Mouse (Mus musculus) kidney, postnatal 25 days (tissue): ENCODE measurements around the gene Slc35c1.

Source experiments
- DNase-seq, 2 experiments: peaks; one replicate each; pipeline ENCODE4 v3.0.0; 2021; ENCODE audit warnings: mixed read lengths in 2 of 2

Slc35c1 gene

GRCm38 (mm10) chr2:92433578-92434374 is 26.6 kb downstream of the Slc35c1 start, which contains the start of gene Cry2:
Cry2 (minus strand) TSS chr2:92434043.
- peak; percentile 99 for DNase-seq

- peak; percentile 91 to 92 for DNase-seq
Measured at GRCm38 (mm10) chr2:92432299-92433295, 27.7 kb downstream of the Slc35c1 start.

GRCm38 (mm10) chr2:92431611-92432179 is 28.6 kb downstream of the Slc35c1 start:
- no peak for DNase-seq

- DNase-seq = peak; percentile 50 to 79
Measured at GRCm38 (mm10) chr2:92430723-92431541, 29.4 kb downstream of the Slc35c1 start.

GRCm38 (mm10) chr2:92430089-92430488 is 30.2 kb downstream of the Slc35c1 start:
- DNase-seq = no peak

- DNase-seq = peak; percentile 83 to 91
Measured at GRCm38 (mm10) chr2:92427882-92428281, 32.5 kb downstream of the Slc35c1 start.

GRCm38 (mm10) chr2:92426426-92426825 is 33.9 kb downstream of the Slc35c1 start:
- peak; percentile 18 to 73 for DNase-seq

GRCm38 (mm10) chr2:92425366-92425765 is 35.0 kb downstream of the Slc35c1 start:
- DNase-seq = no peak

GRCm38 (mm10) chr2:92424462-92425308 is 35.7 kb downstream of the Slc35c1 start:
- DNase-seq = peak; percentile 19 to 61

GRCm38 (mm10) chr2:92423702-92424461 is 36.5 kb downstream of the Slc35c1 start:
- peak; percentile 97 to 99 for DNase-seq

GRCm38 (mm10) chr2:92423156-92423555 is 37.2 kb downstream of the Slc35c1 start:
- DNase-seq = no peak

- peak; percentile 42 to 62 for DNase-seq
Measured at GRCm38 (mm10) chr2:92422388-92423135, 37.8 kb downstream of the Slc35c1 start.

- peak; percentile 57 to 82 for DNase-seq
Measured at GRCm38 (mm10) chr2:92421723-92422387, 38.5 kb downstream of the Slc35c1 start.

GRCm38 (mm10) chr2:92411705-92412104 is 48.6 kb downstream of the Slc35c1 start:
- DNase-seq = peak; percentile 53 to 79

- peak; percentile 59 to 83 for DNase-seq
Measured at GRCm38 (mm10) chr2:92408309-92409045, 51.9 kb downstream of the Slc35c1 start.

GRCm38 (mm10) chr2:92405687-92406086 is 54.7 kb downstream of the Slc35c1 start:
- DNase-seq = no peak

GRCm38 (mm10) chr2:92404737-92405136 is 55.6 kb downstream of the Slc35c1 start:
- no peak for DNase-seq

GRCm38 (mm10) chr2:92403776-92404319 is 56.5 kb downstream of the Slc35c1 start:
- no peak for DNase-seq
